Mouse (Mus musculus): ENCODE data around the gene Pappa2. TPM values are rescaled to one million over a fixed set of nuclear protein-coding genes. Genes with fewer than 3 reads are reported as not detected.
A peak's percentile ranks its signal among the peaks of the same experiment; 100 is the strongest.

Gene Pappa2
- polyA plus RNA-seq, 1 experiment from 2014 or later = 2.2 TPM

DNA sequence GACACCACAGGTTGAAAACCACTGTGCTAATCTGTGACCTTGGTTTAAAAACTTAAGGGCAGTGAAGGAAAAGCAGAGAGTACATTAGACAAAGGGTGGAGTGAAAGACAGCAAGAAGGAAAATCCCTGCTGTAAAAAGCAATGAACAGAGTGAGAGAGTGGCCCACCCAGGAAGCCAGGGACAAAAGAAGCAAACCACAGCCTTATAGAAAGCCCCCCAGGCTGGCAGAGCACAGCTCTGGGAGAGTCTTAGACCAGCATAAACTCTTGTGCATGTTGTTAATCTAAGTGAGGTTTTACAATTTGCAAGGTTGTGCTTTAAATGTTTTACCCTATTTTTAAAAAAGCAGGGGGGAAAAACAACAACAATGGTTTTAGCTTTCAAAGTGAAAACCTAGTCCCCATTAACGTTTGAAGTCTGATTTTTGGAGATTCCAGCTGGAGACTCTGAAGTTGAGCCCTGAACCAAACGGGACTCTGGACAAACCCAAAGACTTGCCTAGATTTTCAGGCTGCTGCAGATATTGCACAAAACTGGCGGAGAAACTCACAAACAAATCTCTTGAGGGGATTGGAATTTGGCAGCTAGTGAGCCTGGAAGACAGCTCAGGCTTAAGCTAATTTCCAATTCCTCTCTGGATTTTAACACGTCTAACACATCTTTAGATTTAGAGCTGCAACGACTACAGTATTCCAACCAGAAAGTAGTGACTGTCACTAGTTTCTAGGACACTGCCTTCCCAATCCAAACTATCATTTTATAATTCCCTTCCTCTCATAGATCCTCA lies 241.0 kb downstream of the Pappa2 start:
- Histone ChIP-seq H3K36me3 (ENCODE audit: control insufficient read depth, insufficient read depth, low read length) (no peaks in the 10 kb centered on the region), H3K9me3 (ENCODE audit: control insufficient read depth, low read length) (no peaks in the 10 kb centered on the region), H3K27me3 (ENCODE audit: control insufficient read depth, insufficient read depth, low read length) (no peaks in the 10 kb centered on the region), H3K9ac (ENCODE audit: low read depth, low read length) (no peak overlapping the region), H3K4me2 (replicated peaks; ENCODE audit: low read depth, low read length) (no peak overlapping the region), H3K4me3 (ENCODE audit: low read depth, low read length) (no peak overlapping the region), H3K4me1 (replicated peaks; ENCODE audit: control insufficient read depth, insufficient read depth, low read length) (no peaks in the 10 kb centered on the region), H3K27ac (ENCODE audit: low read depth, low read length) (no peak overlapping the region)
- WGBS = 48% methylated on average over 5 of the region's 5 CpGs
- ATAC-seq (ENCODE audit: low FRiP score) (no peak), DNase-seq (ENCODE audit: low spot score) (no peak)

DNA sequence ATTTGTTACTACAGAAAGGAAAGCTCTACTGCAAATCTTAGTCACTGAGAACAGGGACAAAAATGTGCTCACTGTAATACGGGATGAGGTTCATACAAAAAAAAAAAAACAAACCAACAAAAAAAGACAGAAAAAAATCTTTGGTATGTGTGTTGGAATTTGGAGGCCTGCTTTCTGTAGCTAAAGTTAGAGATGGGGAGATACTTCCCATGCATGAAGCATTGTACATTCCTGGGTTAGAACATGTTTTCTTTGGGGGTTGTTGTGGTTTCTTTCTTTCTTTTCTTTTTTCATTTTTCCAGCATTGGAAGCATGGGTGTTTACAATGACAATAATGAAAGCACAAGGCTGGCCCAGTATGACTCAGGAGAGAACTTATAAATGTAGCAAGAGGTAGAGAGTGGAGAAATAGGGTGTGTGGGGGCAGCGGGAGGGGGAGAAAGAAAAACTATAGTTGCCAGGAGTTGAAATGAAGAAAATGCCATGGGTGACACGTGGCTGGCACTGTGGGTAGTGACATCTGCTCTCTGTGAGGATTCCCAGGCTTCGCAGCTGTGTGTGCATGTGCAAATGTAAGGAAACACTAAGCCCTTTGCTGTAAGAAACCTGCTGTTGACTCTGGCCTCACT lies 247.3 kb downstream of the Pappa2 start:
- H3K27ac ChIP-seq (ENCODE audit: low read depth, low read length) = no peak overlapping the region
- 65% methylated on average over 4 of the region's 4 CpGs for WGBS
- H3K4me3 ChIP-seq (ENCODE audit: low read depth, low read length) = no peak overlapping the region
- DNase-seq (ENCODE audit: low spot score) (no peak), ATAC-seq (ENCODE audit: low FRiP score) (no peak)
- no peaks in the 10 kb centered on the region for H3K9me3 ChIP-seq (ENCODE audit: control insufficient read depth, low read length)
- H3K4me1 ChIP-seq (replicated peaks; ENCODE audit: control insufficient read depth, insufficient read depth, low read length) = no peaks in the 10 kb centered on the region
- H3K36me3 ChIP-seq (ENCODE audit: control insufficient read depth, insufficient read depth, low read length) = no peaks in the 10 kb centered on the region
- no peak overlapping the region for H3K4me2 ChIP-seq (replicated peaks; ENCODE audit: low read depth, low read length)
- H3K27me3 ChIP-seq (ENCODE audit: control insufficient read depth, insufficient read depth, low read length) = no peaks in the 10 kb centered on the region
- H3K9ac ChIP-seq (ENCODE audit: low read depth, low read length) = no peak overlapping the region

- no peaks in the 10 kb centered on the region for H3K4me1 ChIP-seq (replicated peaks; ENCODE audit: control insufficient read depth, insufficient read depth, low read length)
- no peaks in the 10 kb centered on the region for H3K27me3 ChIP-seq (ENCODE audit: control insufficient read depth, insufficient read depth, low read length)
- H3K27ac ChIP-seq (ENCODE audit: low read depth, low read length) = no peak overlapping the region
- no peak overlapping the region for H3K9ac ChIP-seq (ENCODE audit: low read depth, low read length)
- ATAC-seq (ENCODE audit: low FRiP score) = no peak
- no peak overlapping the region for H3K4me2 ChIP-seq (replicated peaks; ENCODE audit: low read depth, low read length)
- no peaks in the 10 kb centered on the region for H3K36me3 ChIP-seq (ENCODE audit: control insufficient read depth, insufficient read depth, low read length)
- 38% methylated on average over 5 of the region's 5 CpGs for WGBS
- H3K4me3 ChIP-seq (ENCODE audit: low read depth, low read length) = no peak overlapping the region
- no peaks in the 10 kb centered on the region for H3K9me3 ChIP-seq (ENCODE audit: control insufficient read depth, low read length)
- peak; percentile 40 for DNase-seq (ENCODE audit: low spot score)
Observed at GRCm38 (mm10) chr1:158713301-158714095, 266.8 kb downstream of the Pappa2 start.

GRCm38 (mm10) chr1:158701336-158701735 lies 279.0 kb downstream of the Pappa2 start:
- Histone ChIP-seq H3K27ac (ENCODE audit: low read depth, low read length) (no peak overlapping the region), H3K36me3 (ENCODE audit: control insufficient read depth, insufficient read depth, low read length) (no peaks in the 10 kb centered on the region), H3K4me1 (replicated peaks; ENCODE audit: control insufficient read depth, insufficient read depth, low read length) (no peaks in the 10 kb centered on the region), H3K9me3 (ENCODE audit: control insufficient read depth, low read length) (no peaks in the 10 kb centered on the region), H3K27me3 (ENCODE audit: control insufficient read depth, insufficient read depth, low read length) (no peaks in the 10 kb centered on the region), H3K9ac (ENCODE audit: low read depth, low read length) (no peak overlapping the region), H3K4me2 (replicated peaks; ENCODE audit: low read depth, low read length) (no peak overlapping the region), H3K4me3 (ENCODE audit: low read depth, low read length) (no peak overlapping the region)
- ATAC-seq (ENCODE audit: low FRiP score) (no peak), DNase-seq (ENCODE audit: low spot score) (no peak)
- WGBS = 93% methylated on average over 1 of the region's 1 CpGs

- ATAC-seq (ENCODE audit: low FRiP score) (no peak), DNase-seq (ENCODE audit: low spot score) (no peak)
- no peaks in the 10 kb centered on the region for H3K4me1 ChIP-seq (replicated peaks; ENCODE audit: control insufficient read depth, insufficient read depth, low read length)
- no peak overlapping the region for H3K9ac ChIP-seq (ENCODE audit: low read depth, low read length)
- WGBS = 79% methylated on average over 2 of the region's 2 CpGs
- no peak overlapping the region for H3K27ac ChIP-seq (ENCODE audit: low read depth, low read length)
- H3K4me2 ChIP-seq (replicated peaks; ENCODE audit: low read depth, low read length) = no peak overlapping the region
- no peak overlapping the region for H3K4me3 ChIP-seq (ENCODE audit: low read depth, low read length)
- H3K36me3 ChIP-seq (ENCODE audit: control insufficient read depth, insufficient read depth, low read length) = no peaks in the 10 kb centered on the region
- no peaks in the 10 kb centered on the region for H3K9me3 ChIP-seq (ENCODE audit: control insufficient read depth, low read length)
- no peaks in the 10 kb centered on the region for H3K27me3 ChIP-seq (ENCODE audit: control insufficient read depth, insufficient read depth, low read length)
Observed at GRCm38 (mm10) chr1:158700147-158700546, 280.1 kb downstream of the Pappa2 start.

DNA sequence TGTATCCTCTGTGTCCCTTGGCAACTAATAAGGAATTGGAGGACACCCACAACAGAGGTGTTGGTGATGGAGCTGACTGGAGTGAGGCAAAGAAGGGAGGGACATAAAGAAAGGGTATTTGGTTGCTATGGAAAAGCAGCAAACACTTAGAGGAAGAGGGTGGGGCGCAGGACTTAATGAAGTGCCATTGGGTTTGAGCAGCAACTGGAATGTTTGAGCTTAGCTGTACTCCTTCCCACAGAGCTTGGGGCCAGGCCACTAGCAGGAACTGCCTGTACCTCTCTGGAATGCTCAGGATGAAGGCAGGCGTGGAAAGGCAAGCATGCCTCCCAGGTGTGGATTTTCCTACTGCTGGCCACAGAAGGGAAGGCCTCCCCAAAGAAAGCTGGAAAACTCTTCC lies 281.0 kb downstream of the Pappa2 start:
- no peaks in the 10 kb centered on the region for H3K36me3 ChIP-seq (ENCODE audit: control insufficient read depth, insufficient read depth, low read length)
- no peaks in the 10 kb centered on the region for H3K4me1 ChIP-seq (replicated peaks; ENCODE audit: control insufficient read depth, insufficient read depth, low read length)
- ATAC-seq (ENCODE audit: low FRiP score) (no peak), DNase-seq (ENCODE audit: low spot score) (no peak)
- 79% methylated on average over 2 of the region's 2 CpGs for WGBS
- no peaks in the 10 kb centered on the region for H3K27me3 ChIP-seq (ENCODE audit: control insufficient read depth, insufficient read depth, low read length)
- no peaks in the 10 kb centered on the region for H3K9me3 ChIP-seq (ENCODE audit: control insufficient read depth, low read length)
- H3K9ac ChIP-seq (ENCODE audit: low read depth, low read length) = no peak overlapping the region
- H3K27ac ChIP-seq (ENCODE audit: low read depth, low read length) = no peak overlapping the region
- H3K4me2 ChIP-seq (replicated peaks; ENCODE audit: low read depth, low read length) = no peak overlapping the region
- H3K4me3 ChIP-seq (ENCODE audit: low read depth, low read length) = no peak overlapping the region

DNA sequence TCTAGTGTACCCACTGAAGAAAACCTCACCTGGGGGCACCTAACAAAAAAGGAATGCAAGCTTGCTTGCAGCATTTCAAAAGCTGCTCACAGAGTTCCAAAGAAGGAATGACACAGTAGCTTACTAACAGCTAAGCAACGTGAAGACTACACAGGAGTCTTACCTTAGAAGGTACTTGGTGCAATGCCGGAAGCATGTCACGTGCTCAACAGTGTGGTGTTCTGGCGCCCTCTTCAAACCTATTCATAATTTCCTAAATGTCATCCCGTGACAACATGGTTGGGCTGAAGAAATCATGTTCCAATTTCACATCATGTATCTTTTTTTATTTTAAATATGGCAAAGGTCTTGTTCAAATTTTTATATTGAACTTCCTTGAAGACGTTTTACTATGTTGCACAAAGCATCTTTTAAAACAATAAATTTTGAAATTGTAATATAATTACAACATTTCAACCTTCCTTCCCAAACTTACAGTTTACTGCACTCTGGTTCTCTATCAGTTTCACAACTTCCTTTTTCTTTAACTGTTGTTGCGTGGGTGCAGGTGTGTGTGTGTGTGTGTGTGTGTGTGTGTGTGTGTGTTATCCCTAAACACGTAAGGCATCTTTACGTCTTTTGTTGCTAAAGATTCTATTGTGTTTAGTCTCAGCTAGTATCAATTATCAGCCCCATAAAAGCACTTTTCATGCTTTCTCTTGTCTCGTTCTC lies 282.3 kb downstream of the Pappa2 start:
- no peak overlapping the region for H3K4me2 ChIP-seq (replicated peaks; ENCODE audit: low read depth, low read length)
- no peaks in the 10 kb centered on the region for H3K36me3 ChIP-seq (ENCODE audit: control insufficient read depth, insufficient read depth, low read length)
- no peak for DNase-seq (ENCODE audit: low spot score)
- WGBS = 90% methylated on average over 10 of the region's 10 CpGs
- no peaks in the 10 kb centered on the region for H3K27me3 ChIP-seq (ENCODE audit: control insufficient read depth, insufficient read depth, low read length)
- no peaks in the 10 kb centered on the region for H3K9me3 ChIP-seq (ENCODE audit: control insufficient read depth, low read length)
- no peak overlapping the region for H3K27ac ChIP-seq (ENCODE audit: low read depth, low read length)
- ATAC-seq (ENCODE audit: low FRiP score) = no peak
- H3K4me3 ChIP-seq (ENCODE audit: low read depth, low read length) = no peak overlapping the region
- H3K9ac ChIP-seq (ENCODE audit: low read depth, low read length) = no peak overlapping the region
- H3K4me1 ChIP-seq (replicated peaks; ENCODE audit: control insufficient read depth, insufficient read depth, low read length) = no peaks in the 10 kb centered on the region

DNA sequence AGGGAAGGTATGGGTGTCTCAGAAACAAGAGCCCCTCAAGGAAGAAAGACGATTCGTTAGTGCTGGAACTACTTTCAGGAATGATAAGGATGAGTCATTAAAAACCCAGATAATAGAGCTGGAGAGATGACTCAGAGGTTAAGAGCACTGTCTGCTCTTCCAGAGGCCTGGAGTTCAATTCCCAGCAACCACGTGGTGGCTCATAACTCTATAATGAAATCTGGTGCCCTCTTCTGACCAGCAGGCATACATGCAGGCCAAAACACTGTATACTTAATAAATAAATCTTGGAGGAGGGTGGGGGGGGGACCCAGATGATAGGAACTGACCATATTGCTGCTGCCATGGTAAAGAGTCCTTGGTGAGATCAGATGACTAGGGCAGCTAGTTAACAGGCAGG lies 282.9 kb downstream of the Pappa2 start:
- H3K9ac ChIP-seq (ENCODE audit: low read depth, low read length) = no peak overlapping the region
- ATAC-seq (ENCODE audit: low FRiP score) = no peak
- no peaks in the 10 kb centered on the region for H3K4me1 ChIP-seq (replicated peaks; ENCODE audit: control insufficient read depth, insufficient read depth, low read length)
- H3K4me3 ChIP-seq (ENCODE audit: low read depth, low read length) = no peak overlapping the region
- WGBS = 76% methylated on average over 3 of the region's 3 CpGs
- no peak for DNase-seq (ENCODE audit: low spot score)
- no peaks in the 10 kb centered on the region for H3K27me3 ChIP-seq (ENCODE audit: control insufficient read depth, insufficient read depth, low read length)
- H3K9me3 ChIP-seq (ENCODE audit: control insufficient read depth, low read length) = no peaks in the 10 kb centered on the region
- H3K4me2 ChIP-seq (replicated peaks; ENCODE audit: low read depth, low read length) = no peak overlapping the region
- no peak overlapping the region for H3K27ac ChIP-seq (ENCODE audit: low read depth, low read length)
- no peaks in the 10 kb centered on the region for H3K36me3 ChIP-seq (ENCODE audit: control insufficient read depth, insufficient read depth, low read length)

Measured in hindbrain, embryonic 11.5 days (tissue).